Mouse (Mus musculus) forebrain, embryonic 15.5 days (tissue): ENCODE results near the gene Gbp5. TPM values are rescaled to one million over a fixed set of nuclear protein-coding genes. Genes with fewer than 3 reads are reported as not detected.
"Not testable (repeated sequence)": the region's sequence is repeated elsewhere in the genome, so short reads cannot be mapped to it uniquely, and the experiment has no call there.

ENCODE experiments used
- ATAC-seq: fragments of 200-750 bp; cut with Nextera tagmentation; replicated peaks from 2 replicates; pipeline ENCODE4 v1.8.0; 2017; ENCODE audit warnings: mild to moderate bottlenecking, moderate TSS enrichment, moderate library complexity
- H3K27ac ChIP-seq: fragments of 300-500 bp; sonication (generic); replicated peaks from 2 replicates; pipeline ENCODE4 v1.5.1; 2015; ENCODE audit warnings: mild to moderate bottlenecking, inconsistent platforms
- H3K27me3 ChIP-seq: fragments of 300-500 bp; sonication (generic); 2 replicates; pipeline ENCODE4 v1.6.1; 2015; ENCODE audit warnings: inconsistent platforms
- H3K36me3 ChIP-seq: fragments of 300-500 bp; sonication (generic); 2 replicates; pipeline ENCODE4 v1.6.1; 2015; ENCODE audit warnings: mild to moderate bottlenecking, inconsistent platforms
- H3K4me1 ChIP-seq: fragments of 300-500 bp; sonication (generic); 2 replicates; pipeline ENCODE4 v1.6.1; 2015; ENCODE audit warnings: inconsistent platforms
- H3K4me2 ChIP-seq: fragments of 300-500 bp; sonication (generic); replicated peaks from 2 replicates; pipeline ENCODE4 v1.6.1; 2015; ENCODE audit warnings: mild to moderate bottlenecking, inconsistent platforms
- H3K4me3 ChIP-seq: fragments of 300-500 bp; sonication (generic); 2 replicates; pipeline ENCODE4 v1.5.1; 2015; ENCODE audit warnings: mild to moderate bottlenecking, inconsistent platforms
- H3K9ac ChIP-seq: fragments of 300-500 bp; sonication (generic); replicated peaks from 2 replicates; pipeline ENCODE4 v1.6.1; 2015; ENCODE audit warnings: mild to moderate bottlenecking, inconsistent platforms
- H3K9me3 ChIP-seq: fragments of 300-500 bp; sonication (generic); 2 replicates; pipeline ENCODE4 v1.6.1; 2016; ENCODE audit warnings: inconsistent platforms
- WGBS: fragments of 180-500 bp; shearing (Covaris S2); methylation state at CpG from one replicate; pipeline ENCODE4 v1.1.7; 2015; ENCODE audit warnings: mixed read lengths; 5-methylcytosine and 5-hydroxymethylcytosine counted together
- polyA plus RNA-seq: library from polyadenylated mRNA; unstranded; fragments of >200 nt; fragmentation: Nextera tagmentation; extraction: Ambion mirVana; gene quantifications from 2 replicates; pipeline ENCODE4 v1.2.1, GENCODE M21; 2015

Gene Gbp5
- polyA plus RNA-seq, 1 experiment from 2014 or later = 0.06 TPM

GRCm38 (mm10) chr3:142497123-142497841, 3.5 kb downstream of the Gbp5 start:
- H3K9me3 ChIP-seq = no peaks in the 10 kb centered on the region
- ATAC-seq = no peak
- no peaks in the 10 kb centered on the region for H3K36me3 ChIP-seq
- no peaks in the 10 kb centered on the region for H3K27me3 ChIP-seq
- no peak overlapping the region for H3K9ac ChIP-seq
- H3K4me3 ChIP-seq = no peak overlapping the region
- no peak overlapping the region for H3K4me2 ChIP-seq
- H3K4me1 ChIP-seq = no peaks in the 10 kb centered on the region
- WGBS = 48% methylated on average over 15 of the region's 15 CpGs
- no peak overlapping the region for H3K27ac ChIP-seq

- Histone ChIP-seq H3K9ac (no peak overlapping the region), H3K36me3 (no peaks in the 10 kb centered on the region), H3K4me3 (no peak overlapping the region), H3K27me3 (no peaks in the 10 kb centered on the region), H3K4me2 (no peak overlapping the region), H3K27ac (no peak overlapping the region), H3K4me1 (no peaks in the 10 kb centered on the region), H3K9me3 (no peaks in the 10 kb centered on the region)
- 67% methylated on average over 5 of the region's 5 CpGs for WGBS
- ATAC-seq = peak; percentile 60
Observed at GRCm38 (mm10) chr3:142498941-142499340, 5.2 kb downstream of the Gbp5 start.

- Histone ChIP-seq H3K9me3 (no peaks in the 10 kb centered on the region), H3K4me2 (no peak overlapping the region), H3K36me3 (no peaks in the 10 kb centered on the region), H3K27ac (no peak overlapping the region), H3K9ac (no peak overlapping the region), H3K27me3 (0 out of 2 replicates have a peak, but pooled peaks cover 3% of the 10 kb centered on the region), H3K4me1 (peaks cover 11% of the 10 kb centered on the region), H3K4me3 (no peak overlapping the region)
- ATAC-seq = no peak
- 54% methylated on average over 3 of the region's 3 CpGs for WGBS
Observed at GRCm38 (mm10) chr3:142528116-142528515, 34.3 kb downstream of the Gbp5 start.

- Histone ChIP-seq H3K4me3 (peak overlapping the region; percentile 48; the same call in 1 of the 2 replicates), H3K9ac (no peak overlapping the region), H3K9me3 (no peaks in the 10 kb centered on the region), H3K27me3 (0 out of 2 replicates have a peak, but pooled peaks cover 3% of the 10 kb centered on the region), H3K4me2 (peak overlapping the region; percentile 96), H3K27ac (no peak overlapping the region), H3K36me3 (no peaks in the 10 kb centered on the region), H3K4me1 (peaks cover 11% of the 10 kb centered on the region)
- WGBS = 70% methylated on average over 2 of the region's 2 CpGs
- 0 out of 2 replicates have a peak, but pooled peaks have one; percentile 12 for ATAC-seq
Observed at GRCm38 (mm10) chr3:142529597-142529996, 35.8 kb downstream of the Gbp5 start.

- 1% methylated on average over 30 of the region's 30 CpGs for WGBS
- H3K4me1 ChIP-seq = peaks cover 11% of the 10 kb centered on the region
- H3K36me3 ChIP-seq = no peaks in the 10 kb centered on the region
- peak within 1 kb of the TSS; percentile 43 for H3K9ac ChIP-seq
- H3K4me2 ChIP-seq = peak within 1 kb of the TSS; percentile 96
- H3K9me3 ChIP-seq = no peaks in the 10 kb centered on the region
- 0 out of 2 replicates have a peak, but pooled peaks cover 3% of the 10 kb centered on the region for H3K27me3 ChIP-seq
- H3K27ac ChIP-seq = no peak within 1 kb of the TSS
- peak within 1 kb of the TSS; percentile 48 for H3K4me3 ChIP-seq
- peak; percentile 81 for ATAC-seq
Observed at GRCm38 (mm10) chr3:142530087-142530953, 36.5 kb downstream of the Gbp5 start, which contains the start of gene Gbp7. Gbp7 (plus strand) TSS chr3:142530342.

GRCm38 (mm10) chr3:142531595-142531994, 37.8 kb downstream of the Gbp5 start:
- no peak overlapping the region for H3K4me3 ChIP-seq
- no peaks in the 10 kb centered on the region for H3K9me3 ChIP-seq
- no peaks in the 10 kb centered on the region for H3K36me3 ChIP-seq
- 88% methylated on average over 3 of the region's 3 CpGs for WGBS
- H3K27me3 ChIP-seq = 0 out of 2 replicates have a peak, but pooled peaks cover 3% of the 10 kb centered on the region
- no peak overlapping the region for H3K27ac ChIP-seq
- no peak overlapping the region for H3K4me2 ChIP-seq
- ATAC-seq = no peak
- H3K9ac ChIP-seq = no peak overlapping the region
- H3K4me1 ChIP-seq = peaks cover 11% of the 10 kb centered on the region

GRCm38 (mm10) chr3:142533185-142533584, 39.4 kb downstream of the Gbp5 start:
- Histone ChIP-seq H3K27me3 (0 out of 2 replicates have a peak, but pooled peaks cover 3% of the 10 kb centered on the region), H3K4me2 (no peak overlapping the region), H3K9ac (no peak overlapping the region), H3K4me3 (no peak overlapping the region), H3K27ac (no peak overlapping the region), H3K4me1 (peaks cover 11% of the 10 kb centered on the region), H3K9me3 (no peaks in the 10 kb centered on the region), H3K36me3 (no peaks in the 10 kb centered on the region)
- ATAC-seq = no peak
- whole genome bisulfite sequencing = 93% methylated on average over 3 of the region's 3 CpGs

- Histone ChIP-seq H3K9ac (no peak overlapping the region), H3K4me1 (peaks cover 2% of the 10 kb centered on the region; the same call in 1 of the 2 replicates), H3K27me3 (0 out of 2 replicates have a peak, but pooled peaks cover under 1% of the 10 kb centered on the region), H3K36me3 (no peaks in the 10 kb centered on the region), H3K4me2 (no peak overlapping the region), H3K27ac (no peak overlapping the region), H3K9me3 (no peaks in the 10 kb centered on the region), H3K4me3 (no peak overlapping the region)
- 70% methylated on average over 1 of the region's 1 CpGs for WGBS
- no peak for ATAC-seq
Observed at GRCm38 (mm10) chr3:142535667-142536066, 41.9 kb downstream of the Gbp5 start.

GRCm38 (mm10) chr3:142541391-142541790, 47.6 kb downstream of the Gbp5 start:
- Histone ChIP-seq H3K9me3 (no peaks in the 10 kb centered on the region), H3K27ac (no peak overlapping the region), H3K9ac (no peak overlapping the region), H3K27me3 (no peaks in the 10 kb centered on the region), H3K4me3 (no peak overlapping the region), H3K4me2 (no peak overlapping the region), H3K36me3 (no peaks in the 10 kb centered on the region), H3K4me1 (no peaks in the 10 kb centered on the region)
- WGBS = 80% methylated on average over 6 of the region's 6 CpGs
- no peak for ATAC-seq

- not testable (repeated sequence) for H3K27ac ChIP-seq, H3K4me1 ChIP-seq, H3K36me3 ChIP-seq, H3K4me3 ChIP-seq, H3K4me2 ChIP-seq, H3K9ac ChIP-seq, H3K27me3 ChIP-seq, H3K9me3 ChIP-seq, ATAC-seq
- 77% methylated on average over 12 of the region's 12 CpGs for WGBS
Observed at GRCm38 (mm10) chr3:142542776-142543175, 49.0 kb downstream of the Gbp5 start.

- Histone ChIP-seq H3K9me3 (no peaks in the 10 kb centered on the region), H3K36me3 (no peaks in the 10 kb centered on the region), H3K4me3 (no peak overlapping the region), H3K9ac (no peak overlapping the region), H3K27me3 (no peaks in the 10 kb centered on the region), H3K4me1 (no peaks in the 10 kb centered on the region), H3K4me2 (no peak overlapping the region), H3K27ac (no peak overlapping the region)
- WGBS = 55% methylated on average over 3 of the region's 3 CpGs
- no peak for ATAC-seq
Observed at GRCm38 (mm10) chr3:142546690-142547089, 52.9 kb downstream of the Gbp5 start.

GRCm38 (mm10) chr3:142550052-142550676, 56.4 kb downstream of the Gbp5 start:
- Histone ChIP-seq H3K9me3 (no peaks in the 10 kb centered on the region), H3K27ac (no peak overlapping the region), H3K9ac (no peak overlapping the region), H3K4me2 (no peak overlapping the region), H3K36me3 (no peaks in the 10 kb centered on the region), H3K4me3 (no peak overlapping the region), H3K4me1 (no peaks in the 10 kb centered on the region), H3K27me3 (no peaks in the 10 kb centered on the region)
- WGBS = 92% methylated on average over 3 of the region's 3 CpGs
- no peak for ATAC-seq
